Mouse (Mus musculus): Measurements from ENCODE around the gene Amacr.

DNA sequence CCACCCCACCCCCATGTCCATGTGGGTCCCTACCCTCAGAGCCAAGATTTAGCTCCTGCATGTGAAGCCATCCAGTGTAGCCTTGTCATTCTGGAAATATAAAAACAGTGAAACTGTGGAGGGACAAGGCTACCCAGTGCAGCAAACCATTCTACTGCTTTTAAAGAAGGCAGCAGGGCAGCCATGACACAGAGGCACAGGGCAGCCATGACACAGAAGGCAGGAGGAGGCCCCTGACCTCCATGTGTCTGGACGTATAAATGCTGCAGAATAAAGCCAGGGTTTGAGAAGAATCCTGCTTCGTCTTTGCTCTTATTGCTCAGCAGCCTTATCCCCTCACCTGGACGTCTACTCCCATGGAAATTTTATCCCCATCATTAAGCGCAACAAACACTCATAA is 22.2 kb downstream of the Amacr start:
- TF ChIP-seq POLR2A (IDR thresholded peaks at IDR 0.05; ENCODE audit: low read depth, low read length), result no peak
- TF ChIP-seq MAFK (IDR thresholded peaks at IDR 0.05; ENCODE audit: insufficient replicate concordance, low read length), result no peak
- TF ChIP-seq MEF2A (IDR thresholded peaks at IDR 0.05; ENCODE audit: borderline replicate concordance, low read depth, low read length), result no peak
- no peak for TF ChIP-seq CTCF (conservative IDR thresholded peaks at IDR 0.05 in 1 of 2, IDR thresholded peaks at IDR 0.05 in 1 of 2; ENCODE audit: low read depth in 2 of 2, low read length in 2 of 2)
- TF ChIP-seq ZC3H11A (IDR thresholded peaks at IDR 0.05; ENCODE audit: low read depth, low read length), result no peak
- TF ChIP-seq CHD1 (IDR thresholded peaks at IDR 0.05; ENCODE audit: low read depth, low read length), result no peak
- TF ChIP-seq EP300 (IDR thresholded peaks at IDR 0.05; ENCODE audit: low read length), result no peak
- no peak for TF ChIP-seq NELFE (IDR thresholded peaks at IDR 0.05; ENCODE audit: low read depth, low read length)
- TF ChIP-seq TBP (conservative IDR thresholded peaks at IDR 0.05; ENCODE audit: low read depth, low read length), result no peak
- TF ChIP-seq USF2 (conservative IDR thresholded peaks at IDR 0.05; ENCODE audit: low read depth, low read length), result no peak
- no peak for TF ChIP-seq ZKSCAN1 (IDR thresholded peaks at IDR 0.05; ENCODE audit: borderline replicate concordance, low read depth, low read length)
- TF ChIP-seq MYC (IDR thresholded peaks at IDR 0.05; ENCODE audit: low read depth, low read length), result no peak
- TF ChIP-seq ELF1 (IDR thresholded peaks at IDR 0.05; ENCODE audit: low read depth, low read length), result no peak

Measured in CH12.LX (cell line).